Mouse (Mus musculus): ENCODE results near the gene Dpep3. TPM values are rescaled to one million over a fixed set of nuclear protein-coding genes. Genes with fewer than 3 reads are reported as not detected.
A peak's percentile ranks its signal among the peaks of the same experiment; 100 is the strongest.

Gene Dpep3
- polyA plus RNA-seq, 1 experiment from 2014 or later: not detected

GRCm38 (mm10) chr8:105971019-105971720, 8.1 kb downstream of the Dpep3 start:
- Histone ChIP-seq H3K9ac (no peak overlapping the region), H3K27ac (no peak overlapping the region), H3K36me3 (no peaks in the 10 kb centered on the region), H3K4me2 (replicated peaks) (no peak overlapping the region), H3K4me1 (no peaks in the 10 kb centered on the region), H3K4me3 (no peak overlapping the region), H3K27me3 (replicated peaks) (peaks cover 16% of the 10 kb centered on the region), H3K9me3 (no peaks in the 10 kb centered on the region)
- 67% methylated on average over 8 of the region's 8 CpGs for WGBS
- ATAC-seq (ENCODE audit: low FRiP score, low read depth): no peak

GRCm38 (mm10) chr8:105969367-105969766, 9.9 kb downstream of the Dpep3 start:
- H3K4me1 ChIP-seq: peaks cover 7% of the 10 kb centered on the region; the same call in 1 of the 2 replicates
- no peak for ATAC-seq (ENCODE audit: low FRiP score, low read depth)
- no peak overlapping the region for H3K9ac ChIP-seq
- H3K9me3 ChIP-seq: no peaks in the 10 kb centered on the region
- no peaks in the 10 kb centered on the region for H3K36me3 ChIP-seq
- H3K4me3 ChIP-seq: no peak overlapping the region
- no peak overlapping the region for H3K4me2 ChIP-seq (replicated peaks)
- WGBS: 84% methylated on average over 1 of the region's 1 CpGs
- peaks cover 34% of the 10 kb centered on the region for H3K27me3 ChIP-seq (replicated peaks)
- no peak overlapping the region for H3K27ac ChIP-seq

GRCm38 (mm10) chr8:105966692-105967311, 12.4 kb downstream of the Dpep3 start:
- 6% methylated on average over 19 of the region's 19 CpGs for WGBS

DNA sequence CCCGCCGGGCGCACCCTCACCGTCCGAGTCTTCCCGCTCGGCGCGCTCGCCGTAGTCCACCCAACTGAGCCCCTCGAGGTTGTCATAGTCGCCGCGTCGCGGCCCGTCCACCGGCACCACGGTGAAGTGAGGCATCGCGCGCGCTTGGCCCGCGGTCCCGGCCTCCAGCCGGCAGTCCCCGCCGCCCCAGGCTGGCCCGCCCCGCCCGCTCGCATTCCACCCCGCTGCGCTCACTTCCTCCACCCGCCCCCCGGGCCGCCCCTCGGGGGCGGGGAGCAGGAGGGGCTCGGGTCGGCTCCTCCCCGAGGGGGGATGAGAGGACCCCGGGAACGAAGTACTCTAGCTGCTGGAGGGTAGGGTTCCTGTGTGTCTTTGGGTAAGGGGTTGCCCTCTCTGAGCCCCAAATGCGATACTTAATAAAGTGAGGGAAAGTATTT, 13.3 kb downstream of the Dpep3 start, which contains the start of gene Slc12a4:
Gene Slc12a4, minus strand, starts transcription at position 193 of the 437 bp plus-strand sequence.
- Histone ChIP-seq H3K36me3 (no peaks in the 10 kb centered on the region), H3K27ac (no peak within 1 kb of the TSS), H3K9me3 (no peaks in the 10 kb centered on the region), H3K4me1 (peaks cover 7% of the 10 kb centered on the region; the same call in 1 of the 2 replicates), H3K4me2 (replicated peaks) (peak within 1 kb of the TSS; percentile 74), H3K9ac (peak within 1 kb of the TSS; percentile 49), H3K4me3 (peak within 1 kb of the TSS; percentile 49), H3K27me3 (replicated peaks) (peaks cover 38% of the 10 kb centered on the region)
- ATAC-seq (ENCODE audit: low FRiP score, low read depth): peak; percentile 69
- 1% methylated on average over 45 of the region's 47 CpGs for WGBS

More at GRCm38 (mm10) chr8:105966692-105967311, 12.4 kb downstream of the Dpep3 start:
- Histone ChIP-seq H3K27ac (no peak overlapping the region), H3K36me3 (no peaks in the 10 kb centered on the region), H3K9me3 (no peaks in the 10 kb centered on the region), H3K4me1 (peaks cover 7% of the 10 kb centered on the region; the same call in 1 of the 2 replicates), H3K4me2 (replicated peaks) (peak overlapping the region; percentile 74), H3K27me3 (replicated peaks) (peaks cover 38% of the 10 kb centered on the region), H3K4me3 (no peak overlapping the region), H3K9ac (no peak overlapping the region)
- no peak for ATAC-seq (ENCODE audit: low FRiP score, low read depth)

DNA sequence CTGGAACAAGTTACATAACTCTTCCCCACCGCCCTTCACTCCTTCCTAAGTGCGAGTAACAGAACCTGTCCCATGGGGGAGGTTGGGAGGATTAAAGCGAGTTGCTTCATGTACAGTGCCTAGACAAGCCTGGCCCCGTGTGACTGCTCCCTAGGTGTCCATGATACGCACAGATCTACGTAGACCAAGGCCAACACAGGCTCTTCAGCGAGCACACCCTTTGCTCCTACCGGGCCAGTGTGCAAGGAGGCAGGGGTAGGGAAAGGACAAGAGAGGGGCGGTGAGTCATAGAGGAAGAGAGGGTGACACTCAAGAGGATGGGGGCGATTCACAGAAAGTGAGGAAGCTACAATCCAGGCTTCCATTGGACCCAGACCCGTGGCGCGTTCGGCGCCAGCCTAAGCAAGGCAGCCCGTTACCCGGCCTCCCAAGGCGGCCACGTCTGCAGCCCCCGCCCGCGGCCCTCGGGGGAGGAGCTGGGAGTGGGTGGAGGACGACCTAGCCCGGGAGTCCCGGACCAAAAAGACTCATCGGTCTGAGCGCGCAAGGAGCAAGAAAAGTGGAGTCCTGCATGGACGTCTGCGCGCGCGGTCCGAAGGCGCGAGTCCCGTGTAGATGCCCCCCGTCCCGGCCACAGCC, 13.8 kb downstream of the Dpep3 start:
- Histone ChIP-seq H3K27ac (no peak overlapping the region), H3K27me3 (replicated peaks) (peaks cover 38% of the 10 kb centered on the region), H3K9me3 (no peaks in the 10 kb centered on the region), H3K36me3 (no peaks in the 10 kb centered on the region), H3K4me2 (replicated peaks) (peak overlapping the region; percentile 74), H3K9ac (peak overlapping the region; percentile 49), H3K4me3 (peak overlapping the region; percentile 49), H3K4me1 (peaks cover 7% of the 10 kb centered on the region; the same call in 1 of the 2 replicates)
- 3% methylated on average over 40 of the region's 40 CpGs for WGBS
- ATAC-seq (ENCODE audit: low FRiP score, low read depth): peak; percentile 56

DNA sequence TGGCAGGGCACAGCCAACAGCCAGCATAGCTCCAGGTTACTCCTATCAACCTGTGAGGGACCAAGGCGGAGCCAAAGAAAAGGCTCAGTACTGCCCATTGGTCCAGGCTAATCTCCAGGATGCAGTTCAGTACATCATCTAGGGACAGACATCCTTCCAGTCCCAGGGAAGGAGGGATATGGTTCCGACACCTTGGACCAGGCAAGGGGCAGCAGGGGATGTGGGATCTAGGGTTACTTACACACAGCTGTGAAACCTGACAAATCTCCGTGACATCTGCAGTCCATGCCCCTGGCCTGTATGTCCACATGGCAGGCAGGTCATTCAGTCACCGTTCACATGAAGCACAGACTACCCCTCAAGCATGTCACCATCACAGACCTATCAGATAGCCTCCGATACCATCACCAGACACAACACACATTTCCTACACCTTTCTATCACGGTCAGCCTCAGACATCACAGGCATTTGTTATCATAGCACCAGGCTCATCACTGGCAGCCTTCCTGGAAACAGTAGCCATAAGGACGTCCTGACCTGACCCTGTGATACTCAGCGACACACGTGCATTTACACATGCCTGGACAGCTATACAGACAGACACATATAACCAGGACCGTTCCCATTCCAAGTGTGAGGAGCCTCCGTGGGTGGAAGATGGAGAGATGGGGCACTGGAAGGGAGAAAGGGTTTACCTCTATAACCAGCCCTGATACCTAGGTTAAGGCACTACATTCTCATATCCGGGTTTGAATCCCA, 14.5 kb downstream of the Dpep3 start:
- H3K4me3 ChIP-seq: 0 out of 2 replicates have a peak overlapping the region, but pooled peaks have one; percentile 49
- H3K36me3 ChIP-seq: no peaks in the 10 kb centered on the region
- H3K27me3 ChIP-seq (replicated peaks): peaks cover 38% of the 10 kb centered on the region
- H3K9ac ChIP-seq: no peak overlapping the region
- H3K4me1 ChIP-seq: peaks cover 7% of the 10 kb centered on the region; the same call in 1 of the 2 replicates
- H3K27ac ChIP-seq: no peak overlapping the region
- ATAC-seq (ENCODE audit: low FRiP score, low read depth): no peak
- no peaks in the 10 kb centered on the region for H3K9me3 ChIP-seq
- H3K4me2 ChIP-seq (replicated peaks): peak overlapping the region; percentile 74
- 69% methylated on average over 12 of the region's 12 CpGs for WGBS

DNA sequence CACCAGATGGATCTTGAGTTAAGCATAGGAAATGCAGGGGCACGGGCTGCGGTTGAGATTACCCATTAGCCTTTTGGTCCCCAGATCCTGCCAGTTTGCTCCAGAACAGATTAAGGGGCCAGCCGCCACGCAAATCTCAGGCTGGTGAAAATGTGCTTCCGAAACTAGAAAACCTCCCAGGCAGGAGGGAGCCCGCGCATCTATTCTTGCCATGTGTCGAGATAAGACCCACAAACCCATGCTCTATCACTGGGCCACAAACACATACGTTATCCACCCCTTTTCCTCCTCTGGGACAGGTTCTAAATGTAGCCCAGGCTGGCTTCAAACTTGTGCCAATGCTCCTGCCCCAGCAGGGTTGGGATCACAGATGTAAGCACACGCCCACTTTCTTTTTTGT, 17.7 kb downstream of the Dpep3 start:
- Histone ChIP-seq H3K9ac (no peak overlapping the region), H3K27me3 (replicated peaks) (peaks cover 26% of the 10 kb centered on the region), H3K9me3 (no peaks in the 10 kb centered on the region), H3K36me3 (no peaks in the 10 kb centered on the region), H3K4me1 (peaks cover 7% of the 10 kb centered on the region; the same call in 1 of the 2 replicates), H3K4me3 (no peak overlapping the region), H3K4me2 (replicated peaks) (no peak overlapping the region), H3K27ac (no peak overlapping the region)
- no peak for ATAC-seq (ENCODE audit: low FRiP score, low read depth)
- 91% methylated on average over 10 of the region's 10 CpGs for WGBS

DNA sequence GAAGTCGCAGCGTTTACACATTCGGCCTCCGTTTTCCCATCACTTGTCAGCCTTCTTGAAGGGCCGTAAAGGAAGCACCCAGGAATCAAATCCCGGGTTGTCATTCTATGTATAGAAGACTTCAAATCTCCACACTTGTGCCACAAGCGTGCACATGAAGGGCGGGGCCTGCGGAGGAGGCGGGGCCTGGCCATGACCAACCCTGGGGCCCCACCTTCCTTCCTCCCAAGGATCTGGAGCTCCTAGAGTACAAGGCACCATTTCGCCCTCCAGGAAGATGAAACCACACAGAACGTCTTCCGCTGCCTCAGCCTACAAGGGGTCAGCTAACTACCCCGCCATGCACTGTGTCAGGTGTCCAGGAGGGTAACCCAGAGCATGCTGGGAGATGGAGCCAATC, 18.1 kb downstream of the Dpep3 start:
- Histone ChIP-seq H3K9ac (no peak overlapping the region), H3K36me3 (no peaks in the 10 kb centered on the region), H3K4me1 (peaks cover 7% of the 10 kb centered on the region; the same call in 1 of the 2 replicates), H3K27me3 (replicated peaks) (peaks cover 22% of the 10 kb centered on the region), H3K27ac (no peak overlapping the region), H3K9me3 (no peaks in the 10 kb centered on the region), H3K4me3 (no peak overlapping the region), H3K4me2 (replicated peaks) (no peak overlapping the region)
- 77% methylated on average over 14 of the region's 14 CpGs for WGBS
- no peak for ATAC-seq (ENCODE audit: low FRiP score, low read depth)

DNA sequence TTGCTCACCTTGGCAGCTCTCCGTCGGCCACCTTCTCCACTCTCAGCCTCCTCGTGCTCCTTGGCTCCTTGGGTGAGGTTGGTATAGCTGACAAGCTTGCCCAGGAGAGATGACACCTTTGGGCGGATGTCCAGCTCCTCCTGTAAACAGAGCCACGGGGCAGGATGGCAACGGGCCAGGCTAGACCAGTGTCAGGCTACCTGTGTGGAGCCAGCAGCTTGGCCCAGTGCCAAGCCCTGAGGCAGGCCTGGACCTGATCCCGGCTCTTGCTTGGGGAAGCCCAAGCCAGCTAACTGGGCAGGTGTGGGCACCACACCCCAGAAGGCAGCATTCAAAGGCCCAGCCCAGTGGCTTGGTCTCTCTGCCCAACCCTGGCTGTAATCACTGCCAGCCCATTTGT, 19.9 kb downstream of the Dpep3 start:
- no peak overlapping the region for H3K4me3 ChIP-seq
- no peaks in the 10 kb centered on the region for H3K4me1 ChIP-seq
- no peak overlapping the region for H3K9ac ChIP-seq
- H3K27ac ChIP-seq: no peak overlapping the region
- no peaks in the 10 kb centered on the region for H3K9me3 ChIP-seq
- no peak overlapping the region for H3K4me2 ChIP-seq (replicated peaks)
- WGBS: 90% methylated on average over 7 of the region's 7 CpGs
- H3K27me3 ChIP-seq (replicated peaks): peaks cover 4% of the 10 kb centered on the region
- no peaks in the 10 kb centered on the region for H3K36me3 ChIP-seq
- ATAC-seq (ENCODE audit: low FRiP score, low read depth): no peak

DNA sequence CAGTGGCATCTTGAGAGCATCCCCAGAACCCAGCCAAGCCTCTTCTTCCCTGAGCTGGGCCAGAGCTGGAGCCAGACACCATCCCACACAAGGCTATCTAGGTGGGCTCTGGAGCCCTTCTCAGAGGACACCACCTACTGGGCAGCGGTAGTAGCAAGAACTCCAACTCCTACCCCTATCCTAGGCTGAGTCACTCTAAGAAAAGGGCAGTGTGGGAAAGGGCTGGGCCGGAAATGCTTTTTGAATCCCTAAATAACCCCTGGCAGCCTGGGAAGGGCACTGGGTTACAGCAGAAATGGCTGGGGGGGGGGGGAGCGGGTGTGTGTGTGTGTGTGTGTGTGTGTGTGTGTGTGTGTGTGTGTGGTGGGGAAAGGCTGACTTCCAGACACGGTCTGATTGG, 21.4 kb downstream of the Dpep3 start:
- no peak overlapping the region for H3K9ac ChIP-seq
- no peak for ATAC-seq (ENCODE audit: low FRiP score, low read depth)
- no peaks in the 10 kb centered on the region for H3K27me3 ChIP-seq (replicated peaks)
- no peaks in the 10 kb centered on the region for H3K4me1 ChIP-seq
- H3K9me3 ChIP-seq: no peaks in the 10 kb centered on the region
- H3K27ac ChIP-seq: no peak overlapping the region
- 65% methylated on average over 3 of the region's 4 CpGs for WGBS
- no peak overlapping the region for H3K4me3 ChIP-seq
- H3K36me3 ChIP-seq: no peaks in the 10 kb centered on the region
- no peak overlapping the region for H3K4me2 ChIP-seq (replicated peaks)

GRCm38 (mm10) chr8:105956556-105956955, 22.7 kb downstream of the Dpep3 start:
- H3K4me1 ChIP-seq: no peaks in the 10 kb centered on the region
- H3K4me2 ChIP-seq (replicated peaks): no peak overlapping the region
- H3K9ac ChIP-seq: no peak overlapping the region
- H3K27me3 ChIP-seq (replicated peaks): no peaks in the 10 kb centered on the region
- ATAC-seq (ENCODE audit: low FRiP score, low read depth): no peak
- no peak overlapping the region for H3K4me3 ChIP-seq
- H3K9me3 ChIP-seq: no peaks in the 10 kb centered on the region
- H3K27ac ChIP-seq: no peak overlapping the region
- no peaks in the 10 kb centered on the region for H3K36me3 ChIP-seq
- WGBS: 88% methylated on average over 4 of the region's 4 CpGs

Measured in neural tube, embryonic 12.5 days (tissue).